Mouse (Mus musculus): ENCODE measurements around the gene Gcnt3.

GRCm38 (mm10) chr9:69990346-69990745, 47.5 kb downstream of the Gcnt3 start:
- TF ChIP-seq CEBPB (IDR thresholded peaks at IDR 0.05; ENCODE audit: low read depth): no peak
- TF ChIP-seq CTCF (IDR thresholded peaks at IDR 0.05; ENCODE audit: control insufficient read depth, insufficient read depth, insufficient read length): no peak

All from C2C12 (cell line).